Mouse (Mus musculus): ENCODE measurements around the gene Mab21l3.

The Mab21l3 gene

GRCm38 (mm10) chr3:101802746-101803145, 46.0 kb downstream of the Mab21l3 start:
- DNase-seq (ENCODE audit: low spot score): no peak

GRCm38 (mm10) chr3:101800596-101801018, 48.2 kb downstream of the Mab21l3 start:
- no peak for DNase-seq (ENCODE audit: low spot score)

- no peak for DNase-seq (ENCODE audit: low spot score)
Measured at GRCm38 (mm10) chr3:101799852-101800595, 48.7 kb downstream of the Mab21l3 start.

GRCm38 (mm10) chr3:101797830-101798709, 50.7 kb downstream of the Mab21l3 start:
- no peak for DNase-seq (ENCODE audit: low spot score)

- DNase-seq (ENCODE audit: low spot score): no peak
Measured at GRCm38 (mm10) chr3:101796212-101796611, 52.5 kb downstream of the Mab21l3 start.

- DNase-seq (ENCODE audit: low spot score): no peak
Measured at GRCm38 (mm10) chr3:101795387-101796039, 53.2 kb downstream of the Mab21l3 start.

GRCm38 (mm10) chr3:101794666-101795065, 54.1 kb downstream of the Mab21l3 start:
- DNase-seq (ENCODE audit: low spot score): no peak

GRCm38 (mm10) chr3:101794026-101794425, 54.7 kb downstream of the Mab21l3 start:
- DNase-seq (ENCODE audit: low spot score): no peak

GRCm38 (mm10) chr3:101792191-101792590, 56.6 kb downstream of the Mab21l3 start:
- DNase-seq (ENCODE audit: low spot score): no peak

GRCm38 (mm10) chr3:101784768-101785424, 63.9 kb downstream of the Mab21l3 start:
- no peak for DNase-seq (ENCODE audit: low spot score)

GRCm38 (mm10) chr3:101783793-101784192, 65.0 kb downstream of the Mab21l3 start:
- DNase-seq (ENCODE audit: low spot score): no peak

GRCm38 (mm10) chr3:101780874-101781483, 67.8 kb downstream of the Mab21l3 start:
- no peak for DNase-seq (ENCODE audit: low spot score)

GRCm38 (mm10) chr3:101778896-101779665, 69.7 kb downstream of the Mab21l3 start:
- DNase-seq (ENCODE audit: low spot score): peak; percentile 29

GRCm38 (mm10) chr3:101775732-101776131, 73.0 kb downstream of the Mab21l3 start:
- DNase-seq (ENCODE audit: low spot score): no peak

GRCm38 (mm10) chr3:101770540-101770939, 78.2 kb downstream of the Mab21l3 start:
- no peak for DNase-seq (ENCODE audit: low spot score)

GRCm38 (mm10) chr3:101763566-101763965, 85.2 kb downstream of the Mab21l3 start:
- no peak for DNase-seq (ENCODE audit: low spot score)
